Mouse (Mus musculus) skeletal muscle tissue, adult 2 months (tissue): ENCODE data around the gene Zfr.
A peak's percentile ranks its signal among the peaks of the same experiment; 100 is the strongest.
"Not testable (repeated sequence)": the region's sequence is repeated elsewhere in the genome, so short reads cannot be mapped to it uniquely, and the experiment has no call there.

ENCODE experiments used
- DNase-seq: peaks from one replicate; pipeline ENCODE4 v3.0.0-alpha.2; 2012; ENCODE audit warnings: low read depth, low spot score

The Zfr gene

GRCm38 (mm10) chr15:12216119-12216518 lies 98.5 kb downstream of the Zfr start:
- no peak for DNase-seq

GRCm38 (mm10) chr15:12216798-12217197 lies 99.2 kb downstream of the Zfr start:
- no peak for DNase-seq

- not testable (repeated sequence) for DNase-seq
Measured at GRCm38 (mm10) chr15:12217332-12217731, 99.7 kb downstream of the Zfr start.

- DNase-seq = no peak
Measured at GRCm38 (mm10) chr15:12217849-12218248, 100.2 kb downstream of the Zfr start.

GRCm38 (mm10) chr15:12218583-12219382 lies 101.2 kb downstream of the Zfr start:
- DNase-seq = no peak

GRCm38 (mm10) chr15:12221131-12221530 lies 103.5 kb downstream of the Zfr start:
- no peak for DNase-seq

GRCm38 (mm10) chr15:12222564-12223302 lies 105.1 kb downstream of the Zfr start:
- no peak for DNase-seq

- no peak for DNase-seq
Measured at GRCm38 (mm10) chr15:12223393-12223792, 105.8 kb downstream of the Zfr start.

- no peak for DNase-seq
Measured at GRCm38 (mm10) chr15:12224239-12224638, 106.6 kb downstream of the Zfr start.

- no peak for DNase-seq
Measured at GRCm38 (mm10) chr15:12225062-12225461, 107.4 kb downstream of the Zfr start.

- no peak for DNase-seq
Measured at GRCm38 (mm10) chr15:12226908-12227307, 109.3 kb downstream of the Zfr start.

- no peak for DNase-seq
Measured at GRCm38 (mm10) chr15:12227355-12227754, 109.7 kb downstream of the Zfr start.

GRCm38 (mm10) chr15:12229603-12230242 lies 112.1 kb downstream of the Zfr start:
- no peak for DNase-seq

- no peak for DNase-seq
Measured at GRCm38 (mm10) chr15:12230243-12230935, 112.8 kb downstream of the Zfr start.

- DNase-seq = no peak
Measured at GRCm38 (mm10) chr15:12231462-12231861, 113.8 kb downstream of the Zfr start.

- DNase-seq = no peak
Measured at GRCm38 (mm10) chr15:12232429-12232828, 114.8 kb downstream of the Zfr start.

- DNase-seq = peak; percentile 22
Measured at GRCm38 (mm10) chr15:12233021-12233420, 115.4 kb downstream of the Zfr start.
